Mouse (Mus musculus) kidney, embryonic 14.5 days (tissue): ENCODE measurements around the gene Rps6kb2. TPM values are rescaled to one million over a fixed set of nuclear protein-coding genes. Genes with fewer than 3 reads are reported as not detected.
"Not testable (repeated sequence)": the region's sequence is repeated elsewhere in the genome, so short reads cannot be mapped to it uniquely, and the experiment has no call there.

Experiments used
- ATAC-seq: fragments of 200-750 bp; cut with Nextera tagmentation; 2 replicates; pipeline ENCODE4 v1.8.0; 2017; ENCODE audit warnings: moderate number of reproducible peaks, mild to moderate bottlenecking, moderate TSS enrichment, moderate library complexity; ENCODE audit not compliant: low FRiP score, low TSS enrichment
- H3K27ac ChIP-seq: fragments of 300-500 bp; sonication (generic); 2 replicates; pipeline ENCODE4 v1.5.1; 2014; ENCODE audit warnings: low read depth, mild to moderate bottlenecking, low read length, moderate library complexity, mixed read lengths
- H3K27me3 ChIP-seq: fragments of 300-500 bp; sonication (generic); 2 replicates; pipeline ENCODE4 v1.6.1; 2014; ENCODE audit warnings: mild to moderate bottlenecking, low read length; ENCODE audit not compliant: control insufficient read depth, insufficient read depth
- H3K36me3 ChIP-seq: fragments of 300-500 bp; sonication (generic); 2 replicates; pipeline ENCODE4 v1.6.1; 2014; ENCODE audit warnings: low read length, mixed read lengths; ENCODE audit not compliant: control insufficient read depth, insufficient read depth
- H3K4me1 ChIP-seq: fragments of 300-500 bp; sonication (generic); 2 replicates; pipeline ENCODE4 v1.6.1; 2014; ENCODE audit warnings: low read length, mixed read lengths; ENCODE audit not compliant: control insufficient read depth, insufficient read depth
- H3K4me2 ChIP-seq: fragments of 300-500 bp; sonication (generic); replicated peaks from 2 replicates; pipeline ENCODE4 v1.6.1; 2014; ENCODE audit warnings: low read depth, mild to moderate bottlenecking, low read length
- H3K4me3 ChIP-seq: fragments of 300-500 bp; sonication (generic); 2 replicates; pipeline ENCODE4 v1.5.1; 2014; ENCODE audit warnings: mild to moderate bottlenecking, low read length
- H3K9ac ChIP-seq: fragments of 300-500 bp; sonication (generic); 2 replicates; pipeline ENCODE4 v1.6.1; 2014; ENCODE audit warnings: low read depth, mild to moderate bottlenecking, low read length, moderate library complexity
- H3K9me3 ChIP-seq: fragments of 300-500 bp; sonication (generic); 2 replicates; pipeline ENCODE4 v1.6.1; 2016; ENCODE audit warnings: low read length; ENCODE audit not compliant: control insufficient read depth
- WGBS: fragments of 180-500 bp; shearing (Covaris S2); extraction: QIAGEN DNeasy Blood & Tissue Kit; methylation state at CpG from one replicate; pipeline ENCODE4 v1.1.7; 2014; 5-methylcytosine and 5-hydroxymethylcytosine counted together
- polyA plus RNA-seq: library from polyadenylated mRNA; unstranded; fragments of >200 nt; fragmentation: Nextera tagmentation; extraction: Ambion mirVana; gene quantifications from 2 replicates; pipeline ENCODE4 v1.2.1, GENCODE M21; 2014

The Rps6kb2 gene
- polyA plus RNA-seq, 1 experiment from 2014 or later = 42.0 TPM

- Histone ChIP-seq H3K4me3 (no peak overlapping the region), H3K27ac (no peak overlapping the region), H3K4me1 (peaks cover 8% of the 10 kb centered on the region; the same call in 1 of the 2 replicates), H3K4me2 (no peak overlapping the region), H3K27me3 (no peaks in the 10 kb centered on the region), H3K9me3 (no peaks in the 10 kb centered on the region), H3K9ac (no peak overlapping the region), H3K36me3 (peaks cover 46% of the 10 kb centered on the region)
- no peak for ATAC-seq
- WGBS = 90% methylated on average over 7 of the region's 7 CpGs
Measured at GRCm38 (mm10) chr19:4129462-4129861, 33.7 kb downstream of the Rps6kb2 start.

- Histone ChIP-seq H3K9me3 (no peaks in the 10 kb centered on the region), H3K4me3 (peak overlapping the region; percentile 88), H3K4me1 (peaks cover 8% of the 10 kb centered on the region; the same call in 1 of the 2 replicates), H3K27me3 (no peaks in the 10 kb centered on the region), H3K27ac (no peak overlapping the region), H3K4me2 (peak overlapping the region; percentile 81), H3K36me3 (peaks cover 35% of the 10 kb centered on the region), H3K9ac (peak overlapping the region; percentile 87; the same call in 1 of the 2 replicates)
- ATAC-seq = no peak
- 61% methylated on average over 7 of the region's 7 CpGs for WGBS
Measured at GRCm38 (mm10) chr19:4126759-4127495, 36.2 kb downstream of the Rps6kb2 start.

- Histone ChIP-seq H3K27me3 (no peaks in the 10 kb centered on the region), H3K9me3 (no peaks in the 10 kb centered on the region), H3K4me3 (peak within 1 kb of the TSS; percentile 88), H3K36me3 (peaks cover 26% of the 10 kb centered on the region), H3K4me1 (peaks cover 8% of the 10 kb centered on the region; the same call in 1 of the 2 replicates), H3K27ac (peak within 1 kb of the TSS; percentile 47; the same call in 1 of the 2 replicates), H3K9ac (peak within 1 kb of the TSS; percentile 87), H3K4me2 (peak within 1 kb of the TSS; percentile 81)
- peak; percentile 96 for ATAC-seq
- 2% methylated on average over 63 of the region's 64 CpGs for WGBS
Measured at GRCm38 (mm10) chr19:4125741-4126696, 37.1 kb downstream of the Rps6kb2 start, which contains the start of gene Aip. Gene Aip (minus strand): TSS chr19:4125858.

GRCm38 (mm10) chr19:4125268-4125667, 37.9 kb downstream of the Rps6kb2 start:
- not testable (repeated sequence) for H3K4me1 ChIP-seq, H3K27me3 ChIP-seq, H3K27ac ChIP-seq, H3K9me3 ChIP-seq
- H3K36me3 ChIP-seq = peaks cover 23% of the 10 kb centered on the region
- peak; percentile 39 for ATAC-seq
- peak overlapping the region; percentile 88 for H3K4me3 ChIP-seq
- WGBS = 18% methylated on average over 4 of the region's 4 CpGs
- peak overlapping the region; percentile 42 for H3K4me2 ChIP-seq
- peak overlapping the region; percentile 45 for H3K9ac ChIP-seq

GRCm38 (mm10) chr19:4124432-4124831, 38.7 kb downstream of the Rps6kb2 start:
- Histone ChIP-seq H3K9ac (no peak overlapping the region), H3K9me3 (no peaks in the 10 kb centered on the region), H3K36me3 (peaks cover 14% of the 10 kb centered on the region), H3K4me2 (no peak overlapping the region), H3K4me1 (peaks cover 8% of the 10 kb centered on the region; the same call in 1 of the 2 replicates), H3K27ac (no peak overlapping the region), H3K27me3 (no peaks in the 10 kb centered on the region), H3K4me3 (no peak overlapping the region)
- WGBS = 69% methylated on average over 4 of the region's 4 CpGs
- no peak for ATAC-seq

- Histone ChIP-seq H3K4me2 (no peak overlapping the region), H3K27me3 (no peaks in the 10 kb centered on the region), H3K36me3 (peaks cover 13% of the 10 kb centered on the region; the same call in 1 of the 2 replicates), H3K9ac (no peak overlapping the region), H3K4me1 (peaks cover 8% of the 10 kb centered on the region; the same call in 1 of the 2 replicates), H3K9me3 (no peaks in the 10 kb centered on the region), H3K4me3 (no peak overlapping the region), H3K27ac (no peak overlapping the region)
- 83% methylated on average over 7 of the region's 7 CpGs for WGBS
- ATAC-seq = no peak
Measured at GRCm38 (mm10) chr19:4122411-4123370, 40.5 kb downstream of the Rps6kb2 start.

GRCm38 (mm10) chr19:4121896-4122295, 41.3 kb downstream of the Rps6kb2 start:
- H3K4me2 ChIP-seq = peak overlapping the region; percentile 5; the same call in 1 of the 2 replicates
- not testable (repeated sequence) for H3K4me1 ChIP-seq, H3K9me3 ChIP-seq, ATAC-seq, H3K27ac ChIP-seq, H3K27me3 ChIP-seq, H3K4me3 ChIP-seq, H3K9ac ChIP-seq
- WGBS = 58% methylated on average over 6 of the region's 6 CpGs
- H3K36me3 ChIP-seq = peaks cover 17% of the 10 kb centered on the region; the same call in 1 of the 2 replicates
